10 mouse cellular contexts compared by ENCODE assay signal in genomic region chr10:111599297-111600250, GRCm38 (mm10).
DNase-seq lines count a peak whose midpoint lies in the region; ATAC-seq lines count a peak whose summit lies in the region.
"Had no signal": no experiment of that assay in that cellular context is flagged by ENCODE, and none has a peak within 500 bp of the region (broad histone marks: within the 10 kb centered on the region; RNA-seq: fewer than 3 reads in every experiment).

No protein-coding gene starts in this region.

- H3K27me3 ChIP-seq in heart, embryonic 16.5 days (ENCODE audit: control insufficient read depth, insufficient read depth, low read length), result peaks cover 2% of the 10 kb centered on the region; the same call in 1 of the 2 replicates
- H3K27me3 ChIP-seq in kidney, embryonic 14.5 days (ENCODE audit: control insufficient read depth, insufficient read depth, low read length), result no peaks in the 10 kb centered on the region

- H3K9me3 ChIP-seq in heart, embryonic 16.5 days (replicated peaks; ENCODE audit: control insufficient read depth, low read length), result 0 out of 2 replicates have a peak, but pooled peaks cover 3% of the 10 kb centered on the region
- no peaks in the 10 kb centered on the region for H3K9me3 ChIP-seq in kidney, embryonic 14.5 days (ENCODE audit: control insufficient read depth, low read length)
- H3K9me3 ChIP-seq: liver, embryonic 13.5 days had no signal

- no peak overlapping the region for H3K27ac ChIP-seq in heart, embryonic 16.5 days (ENCODE audit: low read length)
- H3K27ac ChIP-seq in kidney, embryonic 14.5 days (ENCODE audit: low read depth, low read length), result peak overlapping the region; percentile 38; the same call in 1 of the 2 replicates
- H3K27ac ChIP-seq: liver, embryonic 13.5 days had no signal

- no peak overlapping the region for H3K4me3 ChIP-seq in heart, embryonic 16.5 days (ENCODE audit: low read length)
- H3K4me3 ChIP-seq in kidney, embryonic 14.5 days (ENCODE audit: low read length), result no peak overlapping the region
- H3K4me3 ChIP-seq: liver, embryonic 13.5 days had no signal

- H3K4me2 ChIP-seq in heart, embryonic 16.5 days (ENCODE audit: low read depth, low read length), result peak overlapping the region; percentile 7; the same call in 1 of the 2 replicates
- no peak overlapping the region for H3K4me2 ChIP-seq in kidney, embryonic 14.5 days (replicated peaks; ENCODE audit: low read depth, low read length)
- H3K4me2 ChIP-seq: liver, embryonic 13.5 days had no signal

- H3K9ac ChIP-seq in heart, embryonic 16.5 days (ENCODE audit: low read length), result no peak overlapping the region
- H3K9ac ChIP-seq in kidney, embryonic 14.5 days (ENCODE audit: low read depth, low read length), result no peak overlapping the region
- H3K9ac ChIP-seq: liver, embryonic 13.5 days had no signal

- H3K4me1 ChIP-seq in heart, embryonic 16.5 days (ENCODE audit: control insufficient read depth, insufficient read depth, low read length), result peaks cover 36% of the 10 kb centered on the region
- peaks cover 32% of the 10 kb centered on the region for H3K4me1 ChIP-seq in kidney, embryonic 14.5 days (ENCODE audit: control insufficient read depth, insufficient read depth, low read length)

- 52% methylated on average over 10 of the region's 10 CpGs for WGBS in heart, embryonic 16.5 days
- WGBS in kidney, embryonic 14.5 days, result 66% methylated on average over 10 of the region's 10 CpGs

- no peak for DNase-seq in heart, postnatal 4 days
- DNase-seq in 3T3-L1 (ENCODE audit: low read depth, low spot score), result peak; percentile 51
- peak; percentile 38 for DNase-seq in adipocyte (ENCODE audit: low spot score)
- DNase-seq in cerebellum, postnatal 4 days (ENCODE audit: low spot score in 2 of 2), result no peak
- no peak for DNase-seq in MN1 (ENCODE audit: low spot score)
- DNase-seq in thymus, postnatal 36 days, result no peak
- DNase-seq: liver, embryonic 13.5 days; right cerebral cortex, postnatal 4 days had no signal

- no peaks in the 10 kb centered on the region for H3K36me3 ChIP-seq in heart, embryonic 16.5 days (ENCODE audit: control insufficient read depth, insufficient read depth)
- H3K36me3 ChIP-seq in kidney, embryonic 14.5 days (ENCODE audit: control insufficient read depth, insufficient read depth, low read length), result no peaks in the 10 kb centered on the region
- H3K36me3 ChIP-seq: liver, embryonic 13.5 days had no signal

- ATAC-seq in heart, embryonic 16.5 days (replicated peaks; ENCODE audit: extremely low read depth, insufficient read depth, low FRiP score), result no peak
- ATAC-seq in kidney, embryonic 14.5 days (ENCODE audit: low FRiP score, low TSS enrichment), result no peak

Comparison
In these comparisons a context has a peak if more than half of its experiments do, and no peak if none do; other contexts are left out.
1. DNase-seq: peak in 3T3-L1 (single experiment) and adipocyte (single experiment); none in heart, postnatal 4 days (single experiment), cerebellum, postnatal 4 days (0 of 2), MN1 (single experiment) and thymus, postnatal 36 days (0 of 2).